Mouse (Mus musculus) heart, postnatal 10 days (tissue): ENCODE measurements around the gene Zfp266. TPM values are rescaled to one million over a fixed set of nuclear protein-coding genes. Genes with fewer than 3 reads are reported as not detected.
A peak's percentile ranks its signal among the peaks of the same experiment; 100 is the strongest.

Experiments
- DNase-seq, 2 experiments: peaks; one replicate each; pipeline ENCODE4 v3.0.0; 2021
- intact Hi-C: fragments of 180-260 bp; cut with DNase I; formaldehyde crosslinking; loops from one replicate; pipeline ENCODE4 v1.15.1; 2025
- total RNA-seq, 2 experiments: library from RNA; stranded (reverse); gene quantifications; 2 replicates each; pipeline ENCODE4 v1.2.3; 2021

Zfp266 gene
- total RNA-seq, 2 experiments from 2014 or later: 40.1 to 48.1 TPM

DNA sequence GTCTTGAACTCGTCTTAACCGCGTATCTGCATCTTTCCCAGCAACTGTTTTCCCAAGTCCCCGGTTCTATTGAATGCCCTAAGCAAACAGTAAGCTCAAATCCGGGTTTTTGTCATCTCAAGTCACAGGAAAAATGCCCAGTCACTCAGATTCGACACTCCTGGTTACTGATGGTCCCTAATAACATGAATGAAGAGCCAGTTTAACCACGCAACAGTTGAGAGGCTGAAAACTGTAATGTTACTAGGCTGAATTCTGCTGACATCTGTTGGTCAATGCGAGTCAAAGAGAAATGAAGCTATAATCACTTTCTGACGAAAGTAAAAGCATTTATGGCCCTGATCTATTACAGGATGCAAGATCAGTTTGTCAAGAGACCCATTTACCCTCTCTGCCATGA lies 27.9 kb downstream of the Zfp266 start:
- peak; percentile 18 to 38 for DNase-seq

DNA sequence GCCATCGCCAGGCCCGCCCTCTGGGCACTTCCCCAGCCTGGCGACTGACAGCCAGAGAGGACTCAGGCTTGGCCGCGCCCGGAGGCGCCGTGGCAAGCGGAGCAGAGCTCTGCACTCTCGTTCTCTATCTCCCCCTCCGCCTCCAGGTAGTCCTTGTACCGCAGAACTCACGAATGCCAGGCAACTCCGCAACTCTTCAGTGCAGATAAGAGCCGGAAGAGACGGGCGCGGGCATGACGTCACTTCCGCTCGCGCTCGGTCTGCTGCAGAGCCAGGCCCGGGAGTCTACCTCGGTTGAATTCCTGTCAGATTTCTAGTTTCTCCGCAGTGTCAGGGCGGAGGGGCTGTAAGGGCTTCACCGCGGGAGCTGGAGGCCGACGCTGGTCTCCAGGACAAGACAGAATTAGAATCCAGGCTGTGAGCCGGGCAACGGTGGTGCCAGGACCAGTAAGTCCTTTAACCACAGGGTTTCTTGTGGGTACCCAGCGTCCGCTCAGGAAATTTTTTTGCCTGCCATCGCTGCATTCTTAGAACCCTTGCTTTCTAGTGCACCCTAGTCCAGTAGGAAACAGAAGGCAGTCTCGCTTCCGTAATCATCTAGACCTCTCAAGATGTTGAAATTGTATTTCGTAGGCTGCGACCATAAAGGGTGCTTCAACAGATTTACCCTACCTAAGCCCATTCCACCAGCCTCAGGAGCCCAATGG lies 28.5 kb downstream of the Zfp266 start, which contains the start of gene Zfp426:
TSS of gene Zfp426 (minus strand) at position 220 of the 707 bp plus-strand sequence.
- DNase-seq: peak; percentile 88 to 90
- intact Hi-C loops: loop anchor here (2.0 kb wide), 1 partner anchor 52 kb away; no protein-coding TSS in a partner anchor

More for the DNA sequence above, 27.9 kb downstream of the Zfp266 start:
- intact Hi-C loops: loop anchor here (2.0 kb wide), 1 partner anchor 52 kb away; no protein-coding TSS in a partner anchor

DNA sequence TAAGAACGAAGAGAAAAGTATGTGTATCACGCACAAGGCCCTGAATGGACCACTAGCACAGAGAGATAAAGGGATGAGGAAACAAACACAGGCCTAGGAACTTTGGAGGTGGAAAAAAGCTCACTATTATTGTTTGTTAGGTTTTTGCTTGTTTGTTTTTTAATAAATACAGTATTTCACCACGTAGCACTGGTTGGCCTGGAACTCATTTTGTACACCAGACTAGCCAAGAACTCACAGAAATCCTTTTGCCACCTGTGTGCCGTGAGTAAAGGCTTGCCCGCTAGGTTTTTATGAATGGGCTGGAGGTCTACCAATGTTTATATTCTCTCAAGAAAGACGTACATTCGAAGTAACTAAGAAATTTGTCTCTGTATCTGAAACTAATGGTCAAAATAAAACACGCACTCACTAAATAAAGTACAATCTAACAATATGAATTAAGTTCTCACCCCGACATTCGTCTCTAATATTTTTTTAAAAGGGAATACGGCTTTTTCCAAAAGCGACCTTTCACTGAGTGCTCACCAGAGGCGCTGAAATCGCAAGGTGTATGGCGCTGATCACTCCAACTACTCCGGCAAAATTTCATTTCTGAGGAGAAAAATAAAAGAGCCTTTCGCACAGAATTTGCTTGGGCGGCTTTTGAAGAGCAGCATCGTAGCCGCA lies 29.2 kb downstream of the Zfp266 start:
- intact Hi-C loops: loop anchor here (2.0 kb wide), 1 partner anchor 53 kb away; no protein-coding TSS in a partner anchor
- DNase-seq: peak in 1 of 2 experiments; percentile 8

DNA sequence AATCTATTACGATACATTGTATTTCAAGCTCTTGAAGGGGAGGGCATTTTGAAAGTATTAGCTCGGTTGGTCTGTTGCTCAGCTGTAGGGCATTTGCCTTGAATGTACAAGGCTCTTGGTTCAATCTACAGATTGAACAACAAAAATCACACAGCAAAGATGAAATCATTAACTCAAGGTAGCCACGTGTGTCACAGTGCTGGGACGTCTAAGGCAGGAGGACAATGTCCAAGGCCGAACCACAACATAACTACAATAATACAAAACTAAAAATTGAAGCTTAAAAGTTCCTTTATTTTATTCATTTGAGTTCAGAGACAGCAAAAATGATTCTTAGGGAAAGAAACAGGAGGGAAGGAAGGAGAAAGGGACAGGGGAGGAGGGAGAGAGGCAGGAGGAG lies 31.7 kb downstream of the Zfp266 start:
- intact Hi-C loops: no loop called here

DNA sequence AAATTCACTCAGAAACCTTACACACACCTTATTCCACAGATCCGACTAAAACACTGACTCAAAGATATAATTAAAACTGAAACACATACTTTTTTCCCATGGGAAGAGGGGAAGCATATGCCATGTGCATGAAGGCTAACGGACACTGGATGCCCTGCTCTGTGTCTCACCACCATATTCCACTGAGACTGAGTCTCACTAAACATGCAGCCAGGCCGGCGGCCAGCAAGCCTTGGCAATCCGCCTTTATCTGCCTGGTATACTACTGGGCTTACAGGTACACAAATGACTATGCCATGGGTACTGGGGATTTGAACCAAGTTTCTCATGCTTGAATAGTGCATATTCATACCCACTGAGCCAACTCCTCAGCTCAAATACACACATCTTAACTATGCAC lies 41.8 kb downstream of the Zfp266 start:
- intact Hi-C loops: no loop called here
- no peak for DNase-seq

More for the DNA sequence above, 31.7 kb downstream of the Zfp266 start:
- no peak for DNase-seq

DNA sequence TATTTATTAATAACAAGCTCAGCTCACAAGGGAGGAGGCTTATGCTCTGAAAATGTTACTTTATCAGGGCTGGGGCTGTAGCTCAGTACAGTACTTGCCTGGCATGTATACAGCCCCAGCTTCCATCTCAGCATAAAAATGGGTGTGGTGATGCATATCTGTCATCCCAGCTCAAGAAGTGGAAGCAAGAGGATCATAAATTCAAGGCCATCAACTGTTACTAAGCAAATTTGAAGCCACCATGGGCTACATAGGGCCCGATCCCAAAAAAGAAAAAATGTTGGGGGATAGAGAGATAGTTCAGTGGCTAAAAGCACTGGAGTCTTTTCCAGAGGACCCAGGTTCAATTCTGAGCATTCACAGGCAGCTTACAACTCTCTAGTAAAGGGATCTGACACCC lies 44.6 kb downstream of the Zfp266 start:
- intact Hi-C loops: no loop called here

DNA sequence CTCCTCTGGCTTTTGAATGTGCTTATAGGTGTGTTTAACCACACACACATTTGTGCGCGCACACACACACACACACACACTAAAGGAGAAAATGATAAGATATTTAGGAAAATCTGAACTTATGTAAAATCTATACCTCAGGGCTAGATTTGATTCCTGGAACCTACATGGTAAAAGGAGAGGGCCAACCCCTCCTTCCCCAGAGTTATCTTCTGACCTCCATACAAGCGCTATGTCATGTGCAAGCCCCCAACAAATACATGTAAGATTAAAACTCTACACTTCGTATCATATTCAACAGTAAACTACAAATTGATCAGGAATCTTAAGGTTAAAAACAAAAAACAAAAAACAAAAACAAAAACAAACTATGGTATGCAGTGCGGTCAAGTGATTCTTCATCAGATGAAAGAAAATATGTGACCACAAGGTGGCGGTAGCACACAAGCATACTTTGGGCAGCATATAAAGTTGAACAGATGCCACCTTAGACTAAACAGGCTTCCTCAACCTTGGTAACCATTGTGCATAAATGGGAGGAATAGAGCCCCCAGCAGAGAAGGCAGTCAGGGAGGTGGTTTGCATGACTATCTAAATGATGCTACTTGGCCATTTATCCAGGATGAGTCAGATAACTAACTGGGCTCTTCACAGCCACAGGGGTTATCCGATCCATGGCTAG lies 54.3 kb downstream of the Zfp266 start:
- peak; percentile 68 to 82 for DNase-seq
- intact Hi-C loops: loop anchor here (1.0 to 10.0 kb wide), 6 partner anchors 78 to 368 kb away; partner anchors contain the start of genes Fbxl12 and Ubl5

More for the DNA sequence above, 44.6 kb downstream of the Zfp266 start:
- no peak for DNase-seq

DNA sequence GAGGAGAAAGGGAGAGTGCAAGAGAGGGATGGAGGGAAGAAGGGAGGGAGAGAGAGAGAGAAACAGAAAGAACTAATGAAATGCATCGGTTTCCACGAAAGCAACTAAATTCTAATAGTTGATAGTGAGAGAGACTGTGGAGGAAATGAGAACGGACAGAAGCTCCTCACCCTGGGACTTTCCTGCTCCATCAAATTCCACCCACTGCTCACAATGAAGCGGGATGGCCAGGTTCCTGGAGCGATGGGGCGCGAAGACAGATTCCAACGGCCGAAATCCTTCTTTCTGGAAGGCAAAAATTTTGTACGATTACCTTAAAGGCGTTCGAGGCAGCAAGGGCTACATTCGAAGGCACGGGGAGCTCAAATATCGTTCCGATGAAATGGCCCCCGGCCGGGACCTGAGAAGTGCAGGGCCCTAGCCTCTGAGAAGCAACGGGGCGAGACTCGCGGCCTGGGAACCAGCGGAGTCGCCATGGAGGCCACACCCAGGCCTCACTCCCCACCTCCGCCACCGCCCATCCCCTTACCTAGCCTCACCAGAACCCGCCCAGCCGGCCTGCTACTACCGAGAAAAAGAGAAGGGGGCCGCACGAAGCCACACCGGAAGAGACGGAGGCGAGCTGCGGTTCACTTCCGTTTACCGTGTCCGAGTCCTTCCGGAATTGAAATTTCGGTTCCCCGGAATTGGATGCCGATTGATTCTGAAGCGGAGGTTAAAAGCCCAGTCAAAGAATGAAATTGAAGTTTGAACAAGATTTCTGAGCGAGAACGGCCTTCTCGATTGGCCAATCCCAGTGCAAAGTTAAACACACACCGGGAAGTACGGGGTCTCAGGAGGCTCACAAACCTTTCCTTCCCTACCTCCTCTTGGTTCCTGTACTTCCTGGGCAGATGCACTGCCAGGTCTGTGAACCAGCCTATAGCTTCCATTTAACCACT lies 61.6 kb downstream of the Zfp266 start, which contains the start of gene Zfp26:
TSS of gene Zfp26 (minus strand) at position 786 of the 941 bp plus-strand sequence.
- intact Hi-C loops: loop anchor here (5.0 to 10.0 kb wide), 4 partner anchors 72 to 375 kb away; partner anchors contain the start of genes Fbxl12, Ubl5 and Zfp560
- peak; percentile 82 to 86 for DNase-seq

DNA sequence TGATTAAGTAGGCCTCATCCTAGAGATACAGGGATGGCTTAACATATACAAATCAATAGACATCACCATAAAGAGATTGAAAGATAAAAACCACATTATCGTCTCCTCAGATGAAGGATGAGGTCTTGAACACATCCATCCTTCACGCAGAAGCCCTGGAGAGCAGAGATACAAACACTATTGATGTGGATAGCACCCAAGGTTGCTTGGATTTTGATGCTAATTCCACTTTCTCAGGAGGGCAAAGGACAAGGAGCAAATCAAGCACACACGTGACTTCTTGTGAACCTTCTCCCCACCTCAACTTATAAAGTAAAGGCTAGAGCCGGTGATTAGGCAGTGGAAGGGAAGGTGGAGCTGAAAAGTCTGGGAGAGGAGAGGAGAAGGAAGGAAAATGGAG lies 67.6 kb downstream of the Zfp266 start:
- DNase-seq: no peak
- intact Hi-C loops: no loop called here

DNA sequence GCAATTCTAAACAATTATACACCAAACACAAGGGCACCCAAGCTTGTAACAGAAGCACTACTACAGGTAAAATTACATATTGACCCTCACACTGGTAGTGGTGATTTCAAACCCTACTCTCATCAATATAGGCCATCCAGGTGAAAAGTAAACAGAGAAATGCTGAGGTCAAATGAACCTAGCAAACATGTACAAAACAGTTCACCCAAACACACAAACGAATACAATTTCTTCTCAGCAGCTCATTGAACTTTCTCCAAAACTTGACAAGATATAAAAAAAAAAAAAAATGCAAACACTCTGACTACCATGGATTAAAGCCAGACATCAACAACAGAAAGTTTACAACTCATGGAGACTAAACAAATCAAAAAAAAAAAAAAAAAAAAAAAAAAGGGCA lies 69.7 kb downstream of the Zfp266 start:
- intact Hi-C loops: no loop called here
- no peak for DNase-seq

Other genes starting within 250 kb of the Zfp266 start
- gene Olfr39, start 239.1 kb downstream of the Zfp266 start, total RNA-seq: not detected
- gene Olfr873, start 222.9 kb downstream of the Zfp266 start, total RNA-seq: not detected
- under 1 TPM in 1 of 2 experiments, not detected in 1; 0.10 TPM for gene Olfr18, start 185.3 kb downstream of the Zfp266 start, total RNA-seq
- 10 to 100 TPM; 13.2 to 15.2 TPM for gene Zfp560, start 136.2 kb downstream of the Zfp266 start, total RNA-seq
- gene Zfp26, start 61.3 kb downstream of the Zfp266 start, total RNA-seq: 10 to 100 TPM; 17.1 to 18.2 TPM
- 10 to 100 TPM; 11.6 to 11.8 TPM for gene Zfp426, start 28.7 kb downstream of the Zfp266 start, total RNA-seq
- gene Zfp846, start 59.9 kb upstream of the Zfp266 start, total RNA-seq: 10 to 100 TPM in 1 of 2 experiments, 1 to 10 TPM in 1; 9.5 to 12.1 TPM
- gene Ubl5, start 121.5 kb upstream of the Zfp266 start, total RNA-seq: 100 to 1,000 TPM; 221 to 248 TPM
- gene Fbxl12, start 123.3 kb upstream of the Zfp266 start, total RNA-seq: 10 to 100 TPM; 14.3 to 17.3 TPM
- 10 to 100 TPM; 18.7 to 18.8 TPM for gene Pin1, start 130.7 kb upstream of the Zfp266 start, total RNA-seq
- 1 to 10 TPM in 1 of 2 experiments, under 1 TPM in 1; 0.50 to 1.2 TPM for gene Olfm2, start 224.9 kb upstream of the Zfp266 start, total RNA-seq